Mouse (Mus musculus) thymus, postnatal 14 days (tissue): Measurements from ENCODE around the gene Srgap2.

ENCODE experiments used
- DNase-seq: peaks from one replicate; pipeline ENCODE4 v3.0.0; 2021

Srgap2 gene

DNA sequence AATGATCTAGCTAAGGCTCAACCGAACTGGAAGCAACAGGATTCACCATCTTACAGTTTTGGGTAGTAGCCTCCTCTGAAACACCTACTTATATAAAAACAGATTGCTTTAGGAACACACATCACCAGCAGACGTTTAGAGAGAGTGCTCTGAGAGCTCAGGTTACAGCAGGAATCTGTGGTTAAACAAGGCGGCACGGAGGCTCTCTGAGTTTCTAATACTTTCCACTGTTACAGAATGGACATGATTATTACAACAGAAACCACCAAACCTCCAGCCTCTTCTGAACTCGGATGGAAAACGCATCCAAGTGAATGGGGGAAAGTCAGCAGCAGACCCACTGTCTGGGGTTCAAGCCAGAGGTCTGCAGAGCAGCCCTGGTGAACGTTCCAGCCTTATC is 291.1 kb downstream of the Srgap2 start:
- no peak for DNase-seq
